ENCODE assay signal across 27 mouse cellular contexts in the genomic region with DNA sequence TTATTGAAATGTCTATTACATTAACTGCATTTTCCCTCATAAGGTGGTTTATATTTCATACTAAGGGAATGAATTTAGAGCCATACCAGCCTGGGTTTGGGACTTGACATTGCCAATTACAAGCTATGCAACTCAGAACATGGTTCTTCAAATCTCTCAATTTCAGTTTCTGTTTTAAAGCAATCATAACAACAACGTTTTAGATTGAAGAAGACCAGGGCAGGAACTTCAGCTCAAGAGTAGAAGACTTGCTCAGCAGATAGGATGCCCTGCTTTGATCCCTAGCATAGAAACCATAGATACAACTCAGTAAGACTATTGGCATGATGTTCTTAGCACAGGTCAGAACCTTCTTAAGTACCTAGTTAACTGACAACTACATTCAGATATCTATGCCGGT.
"Had no signal": no experiment of that assay in that cellular context is flagged by ENCODE, and none has a peak within 500 bp of the region (broad histone marks: within the 10 kb centered on the region; RNA-seq: fewer than 3 reads in every experiment).

No protein-coding gene starts in this region.

- H3K9me3 ChIP-seq: heart, embryonic 10.5 days; heart, embryonic 12.5 days; hindbrain, embryonic 10.5 days; hindbrain, embryonic 12.5 days; hindbrain, embryonic 15.5 days; kidney, embryonic 15.5 days; limb, embryonic 10.5 days; limb, embryonic 12.5 days; liver, embryonic 13.5 days had no signal

- H3K4me1 ChIP-seq: heart, embryonic 10.5 days; heart, embryonic 12.5 days; hindbrain, embryonic 10.5 days; hindbrain, embryonic 12.5 days; hindbrain, embryonic 15.5 days; kidney, embryonic 15.5 days; liver, embryonic 13.5 days had no signal

- H3K4me2 ChIP-seq: heart, embryonic 12.5 days; hindbrain, embryonic 12.5 days; hindbrain, embryonic 15.5 days; kidney, embryonic 15.5 days; limb, embryonic 12.5 days; liver, embryonic 11.5 days; liver, embryonic 13.5 days had no signal

- H3K36me3 ChIP-seq: heart, embryonic 10.5 days; heart, embryonic 12.5 days; hindbrain, embryonic 10.5 days; hindbrain, embryonic 12.5 days; hindbrain, embryonic 15.5 days; kidney, embryonic 15.5 days; limb, embryonic 10.5 days; limb, embryonic 12.5 days; liver, embryonic 13.5 days had no signal

- H3K27ac ChIP-seq: gastrocnemius, adult 2 months; heart, embryonic 10.5 days; hindbrain, embryonic 10.5 days; hindbrain, embryonic 12.5 days; hindbrain, embryonic 15.5 days; hindbrain, postnatal 0 days; kidney, embryonic 15.5 days; kidney, postnatal 0 days; left cerebral cortex, adult 2 months; limb, embryonic 10.5 days; limb, embryonic 12.5 days; liver, embryonic 13.5 days had no signal

- H3K9ac ChIP-seq: heart, embryonic 12.5 days; hindbrain, embryonic 12.5 days; hindbrain, embryonic 15.5 days; kidney, embryonic 15.5 days; limb, embryonic 12.5 days; liver, embryonic 13.5 days had no signal

- H3K27me3 ChIP-seq: heart, embryonic 12.5 days; hindbrain, embryonic 12.5 days; hindbrain, embryonic 15.5 days; kidney, embryonic 15.5 days; limb, embryonic 12.5 days; liver, embryonic 13.5 days had no signal

- DNase-seq: gastrocnemius, adult 2 months; gastrocnemius, postnatal 10 days; gastrocnemius, postnatal 25 days; heart, adult 18-20 months; heart, postnatal 10 days; heart, postnatal 4 days; kidney, adult 11 months; kidney, adult 2 months; kidney, adult 9 months; kidney, postnatal 14 days; kidney, postnatal 36 days; layer of hippocampus, adult 9-11 months; liver; liver, embryonic 13.5 days had no signal

- ATAC-seq: hindbrain, postnatal 0 days; intestine, embryonic 16.5 days had no signal

- H3K4me3 ChIP-seq: gastrocnemius, adult 2 months; heart, embryonic 10.5 days; heart, embryonic 12.5 days; hindbrain, embryonic 10.5 days; hindbrain, embryonic 12.5 days; hindbrain, embryonic 15.5 days; kidney, embryonic 15.5 days; left cerebral cortex, adult 2 months; limb, embryonic 10.5 days; limb, embryonic 12.5 days; liver, embryonic 13.5 days had no signal
